Mouse (Mus musculus) limb, embryonic 12.5 days (tissue): ENCODE results near the gene Spata2l. TPM values are rescaled to one million over a fixed set of nuclear protein-coding genes. Genes with fewer than 3 reads are reported as not detected.
"Not testable (repeated sequence)": the region's sequence is repeated elsewhere in the genome, so short reads cannot be mapped to it uniquely, and the experiment has no call there.

Experiments used
- ATAC-seq: fragments of 200-750 bp; cut with Nextera tagmentation; 2 replicates; pipeline ENCODE4 v1.8.0; 2017; ENCODE audit warnings: low read depth, moderate TSS enrichment; ENCODE audit not compliant: insufficient number of reproducible peaks, insufficient read depth, low FRiP score, low TSS enrichment
- H3K27ac ChIP-seq: fragments of 300-500 bp; sonication (generic); 2 replicates; pipeline ENCODE4 v1.5.1; 2016; ENCODE audit warnings: mild to moderate bottlenecking, moderate library complexity
- H3K27me3 ChIP-seq: fragments of 300-500 bp; sonication (generic); 2 replicates; pipeline ENCODE4 v1.6.1; 2016; ENCODE audit warnings: mild to moderate bottlenecking, moderate library complexity
- H3K36me3 ChIP-seq: fragments of 300-500 bp; sonication (generic); 2 replicates; pipeline ENCODE4 v1.6.1; 2016; ENCODE audit warnings: mild to moderate bottlenecking, moderate library complexity
- H3K4me1 ChIP-seq: fragments of 300-500 bp; sonication (generic); replicated peaks from 2 replicates; pipeline ENCODE4 v1.6.1; 2016
- H3K4me2 ChIP-seq: fragments of 300-500 bp; sonication (generic); 2 replicates; pipeline ENCODE4 v1.6.1; 2016; ENCODE audit warnings: mild to moderate bottlenecking, moderate library complexity
- H3K4me3 ChIP-seq: fragments of 300-500 bp; sonication (generic); replicated peaks from 2 replicates; pipeline ENCODE4 v1.5.1; 2016; ENCODE audit warnings: mild to moderate bottlenecking
- H3K9ac ChIP-seq: fragments of 300-500 bp; sonication (generic); replicated peaks from 2 replicates; pipeline ENCODE4 v1.6.1; 2016; ENCODE audit warnings: mild to moderate bottlenecking, moderate library complexity
- H3K9me3 ChIP-seq: fragments of 300-500 bp; sonication (generic); 2 replicates; pipeline ENCODE4 v1.6.1; 2016; ENCODE audit warnings: mild to moderate bottlenecking, moderate library complexity
- WGBS: fragments of 180-500 bp; shearing (Covaris S2); methylation state at CpG from one replicate; pipeline ENCODE4 v1.1.7; 2016; 5-methylcytosine and 5-hydroxymethylcytosine counted together
- polyA plus RNA-seq: library from polyadenylated mRNA; unstranded; fragments of >200 nt; fragmentation: Nextera tagmentation; extraction: Ambion mirVana; gene quantifications from 2 replicates; pipeline ENCODE4 v1.2.1, GENCODE M21; 2016

Gene Spata2l
- polyA plus RNA-seq, 1 experiment from 2014 or later, result 1.6 TPM

GRCm38 (mm10) chr8:123267926-123268656 is 32.1 kb upstream of the Spata2l start:
- WGBS, result 76% methylated on average over 14 of the region's 14 CpGs
- Histone ChIP-seq H3K36me3 (peaks cover 87% of the 10 kb centered on the region), H3K27me3 (no peaks in the 10 kb centered on the region)

GRCm38 (mm10) chr8:123257593-123257992 is 21.6 kb upstream of the Spata2l start:
- H3K4me3 ChIP-seq, ATAC-seq, H3K27me3 ChIP-seq, H3K27ac ChIP-seq, H3K9ac ChIP-seq, H3K4me2 ChIP-seq, H3K9me3 ChIP-seq: not testable (repeated sequence)
- Histone ChIP-seq H3K36me3 (peaks cover 62% of the 10 kb centered on the region), H3K4me1 (peaks cover 21% of the 10 kb centered on the region)
- WGBS, result 86% methylated on average over 8 of the region's 8 CpGs

More at GRCm38 (mm10) chr8:123267926-123268656, 32.1 kb upstream of the Spata2l start:
- Histone ChIP-seq H3K9ac (no peak overlapping the region), H3K4me1 (no peaks in the 10 kb centered on the region), H3K27ac (no peak overlapping the region), H3K4me3 (no peak overlapping the region), H3K4me2 (no peak overlapping the region), H3K9me3 (no peaks in the 10 kb centered on the region)
- no peak for ATAC-seq

- Histone ChIP-seq H3K4me1 (peaks cover 24% of the 10 kb centered on the region), H3K27me3 (no peaks in the 10 kb centered on the region), H3K4me2 (no peak overlapping the region), H3K4me3 (no peak overlapping the region), H3K9ac (no peak overlapping the region), H3K36me3 (peaks cover 58% of the 10 kb centered on the region), H3K9me3 (no peaks in the 10 kb centered on the region), H3K27ac (no peak overlapping the region)
- 87% methylated on average over 3 of the region's 3 CpGs for WGBS
- no peak for ATAC-seq
These were observed 21.1 kb upstream of the Spata2l start for GRCm38 (mm10) chr8:123257114-123257513.

- Histone ChIP-seq H3K36me3 (peaks cover 63% of the 10 kb centered on the region), H3K27me3 (no peaks in the 10 kb centered on the region), H3K4me1 (peaks cover 24% of the 10 kb centered on the region), H3K4me2 (peak overlapping the region; percentile 95), H3K9ac (peak overlapping the region; percentile 95), H3K9me3 (no peaks in the 10 kb centered on the region), H3K4me3 (peak overlapping the region; percentile 96), H3K27ac (no peak overlapping the region)
- 65% methylated on average over 6 of the region's 6 CpGs for WGBS
- ATAC-seq, result no peak
These were observed 19.1 kb upstream of the Spata2l start for GRCm38 (mm10) chr8:123255170-123255569.

DNA sequence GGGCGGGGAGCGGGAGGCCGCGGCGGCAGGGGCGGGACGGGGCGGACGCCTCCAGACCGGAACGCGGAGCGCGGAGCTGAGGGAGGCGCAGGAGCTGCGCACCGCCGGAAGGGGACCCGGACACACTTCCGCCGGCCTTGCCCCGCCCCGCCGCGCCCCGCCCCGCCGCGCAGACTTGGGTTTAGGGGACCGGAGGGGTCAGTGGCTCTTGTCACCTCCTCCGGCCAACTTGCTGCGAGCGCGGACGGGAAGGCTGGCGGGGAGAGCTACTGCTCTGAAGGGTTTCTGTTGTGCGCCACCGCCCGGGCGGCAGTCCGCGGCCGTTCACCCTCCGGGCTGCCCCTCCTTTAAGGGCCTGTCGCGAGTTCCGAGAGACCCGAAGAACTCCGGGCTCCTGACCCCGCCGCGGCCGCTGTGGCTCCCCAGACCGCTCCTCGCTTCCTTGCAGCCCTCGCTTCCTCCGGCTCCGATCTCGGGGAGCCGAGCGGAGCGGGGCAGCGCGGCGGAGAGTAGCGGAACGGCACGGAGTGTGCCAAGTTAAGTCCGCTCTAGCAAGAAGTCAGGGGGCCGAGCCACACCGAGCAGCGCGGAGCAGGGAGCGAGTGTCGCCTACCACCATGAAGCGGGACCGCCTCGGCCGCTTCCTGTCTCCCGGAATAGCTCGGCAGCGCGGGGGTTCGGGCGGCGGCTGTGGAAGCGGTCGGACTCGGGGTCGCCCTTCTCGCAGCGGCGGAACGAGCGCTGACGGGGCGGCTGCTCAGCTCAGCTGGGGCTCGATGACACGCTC is 18.3 kb upstream of the Spata2l start, which contains the start of the genes Zfp276 and Vps9d1:
Gene Zfp276, plus strand, starts transcription at position 97 of the 787 bp plus-strand sequence.
Gene Vps9d1, minus strand, starts transcription at position 250 of the 787 bp plus-strand sequence.
- WGBS, result 1% methylated on average over 79 of the region's 99 CpGs
- Histone ChIP-seq H3K4me1 (peaks cover 24% of the 10 kb centered on the region), H3K4me2 (peak within 1 kb of the TSS; percentile 95), H3K9me3 (no peaks in the 10 kb centered on the region), H3K36me3 (peaks cover 63% of the 10 kb centered on the region), H3K4me3 (peak within 1 kb of the TSS; percentile 96), H3K9ac (peak within 1 kb of the TSS; percentile 95), H3K27me3 (no peaks in the 10 kb centered on the region), H3K27ac (peak within 1 kb of the TSS; percentile 83)
- ATAC-seq, result peak; percentile 91

DNA sequence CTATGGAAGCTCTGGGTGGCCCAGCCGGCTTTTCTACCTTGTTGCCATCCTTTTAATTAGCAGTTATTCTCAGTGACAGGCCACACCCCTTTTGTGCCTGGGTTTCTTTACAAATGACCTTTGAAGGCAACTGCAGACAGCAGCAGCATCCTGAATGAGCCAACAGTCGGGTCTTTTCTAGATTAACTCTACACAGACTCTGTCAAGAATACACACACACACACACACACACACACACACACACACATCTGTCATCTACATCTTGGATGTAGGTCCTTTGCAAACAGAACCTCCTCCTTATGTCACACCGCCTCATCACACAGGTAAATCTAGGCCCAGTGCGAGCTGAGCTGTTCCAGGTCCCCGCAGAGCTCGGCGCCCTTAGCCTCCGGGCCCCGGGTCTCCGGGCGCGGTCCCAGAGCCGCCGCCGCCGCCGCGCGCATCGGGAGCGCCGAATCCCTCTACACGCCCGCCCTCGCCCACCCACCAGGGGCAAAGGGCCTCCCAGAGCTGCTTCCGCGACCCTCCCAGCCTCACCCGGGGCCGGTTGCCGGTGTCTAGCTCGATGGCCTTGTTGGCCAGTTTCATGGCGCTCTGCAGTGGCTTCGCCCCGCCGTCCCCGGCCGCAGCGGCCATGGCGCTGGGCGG is 17.5 kb upstream of the Spata2l start:
- no peaks in the 10 kb centered on the region for H3K27me3 ChIP-seq
- peaks cover 24% of the 10 kb centered on the region for H3K4me1 ChIP-seq
- H3K9ac ChIP-seq, result peak overlapping the region; percentile 95
- peak; percentile 49 for ATAC-seq
- no peaks in the 10 kb centered on the region for H3K9me3 ChIP-seq
- peaks cover 63% of the 10 kb centered on the region for H3K36me3 ChIP-seq
- under 1% methylated on average over 40 of the region's 40 CpGs for WGBS
- peak overlapping the region; percentile 96 for H3K4me3 ChIP-seq
- H3K27ac ChIP-seq, result peak overlapping the region; percentile 83
- H3K4me2 ChIP-seq, result peak overlapping the region; percentile 95

DNA sequence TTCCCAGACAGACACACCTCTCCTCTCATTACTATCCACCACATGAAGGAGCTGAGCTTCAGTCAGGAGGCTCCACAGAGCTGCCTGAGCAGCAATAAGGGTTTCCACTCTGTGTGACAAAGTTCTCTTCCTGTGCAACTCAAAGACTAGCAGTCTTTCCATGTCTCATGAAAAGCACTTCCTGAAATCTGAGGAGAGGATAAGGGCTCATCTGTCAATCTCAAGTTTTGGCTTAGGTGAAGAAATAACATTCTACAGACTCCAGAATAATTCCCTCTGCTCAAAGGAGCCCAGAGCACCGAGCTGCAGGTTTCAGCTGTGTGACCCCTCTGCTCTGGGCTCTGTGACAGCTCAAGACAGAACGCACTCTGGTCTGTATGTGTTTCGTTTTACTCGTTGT is 16.9 kb upstream of the Spata2l start:
- Histone ChIP-seq H3K36me3 (peaks cover 63% of the 10 kb centered on the region), H3K4me2 (peak overlapping the region; percentile 95), H3K27me3 (no peaks in the 10 kb centered on the region), H3K9me3 (no peaks in the 10 kb centered on the region), H3K4me1 (peaks cover 24% of the 10 kb centered on the region), H3K4me3 (peak overlapping the region; percentile 96), H3K27ac (no peak overlapping the region), H3K9ac (peak overlapping the region; percentile 95)
- no peak for ATAC-seq
- 54% methylated on average over 4 of the region's 4 CpGs for WGBS

GRCm38 (mm10) chr8:123250940-123251339 is 14.9 kb upstream of the Spata2l start:
- peaks cover 24% of the 10 kb centered on the region for H3K4me1 ChIP-seq
- H3K36me3 ChIP-seq, result peaks cover 64% of the 10 kb centered on the region
- no peaks in the 10 kb centered on the region for H3K27me3 ChIP-seq
- H3K4me3 ChIP-seq, result no peak overlapping the region
- ATAC-seq, result no peak
- H3K27ac ChIP-seq, result no peak overlapping the region
- WGBS, result 95% methylated on average over 5 of the region's 5 CpGs
- H3K9ac ChIP-seq, result no peak overlapping the region
- H3K9me3 ChIP-seq, result no peaks in the 10 kb centered on the region
- H3K4me2 ChIP-seq, result no peak overlapping the region

DNA sequence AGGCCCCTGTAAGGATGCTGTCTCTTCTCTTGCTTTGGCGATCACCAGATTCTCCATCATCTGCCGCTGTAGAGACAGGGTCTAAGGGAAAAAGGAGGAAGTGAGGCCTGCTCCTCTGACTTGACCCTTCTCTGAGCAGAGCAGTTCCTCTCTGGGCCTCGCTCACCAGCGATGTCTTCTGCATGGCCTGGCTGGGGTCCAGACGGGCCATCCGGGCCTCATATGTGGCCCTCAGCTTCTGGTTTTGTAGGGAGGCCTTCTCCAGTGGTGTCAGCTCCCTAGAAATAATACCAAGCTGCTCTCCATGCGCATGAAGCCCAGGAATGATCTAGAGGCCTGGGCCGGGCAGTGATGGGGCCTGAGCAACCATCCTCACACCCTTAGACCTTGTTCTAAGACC is 12.6 kb upstream of the Spata2l start:
- Histone ChIP-seq H3K9ac (no peak overlapping the region), H3K27me3 (no peaks in the 10 kb centered on the region), H3K4me2 (no peak overlapping the region), H3K36me3 (peaks cover 84% of the 10 kb centered on the region), H3K27ac (no peak overlapping the region), H3K4me1 (peaks cover 12% of the 10 kb centered on the region), H3K4me3 (no peak overlapping the region), H3K9me3 (no peaks in the 10 kb centered on the region)
- no peak for ATAC-seq
- 97% methylated on average over 8 of the region's 8 CpGs for WGBS

DNA sequence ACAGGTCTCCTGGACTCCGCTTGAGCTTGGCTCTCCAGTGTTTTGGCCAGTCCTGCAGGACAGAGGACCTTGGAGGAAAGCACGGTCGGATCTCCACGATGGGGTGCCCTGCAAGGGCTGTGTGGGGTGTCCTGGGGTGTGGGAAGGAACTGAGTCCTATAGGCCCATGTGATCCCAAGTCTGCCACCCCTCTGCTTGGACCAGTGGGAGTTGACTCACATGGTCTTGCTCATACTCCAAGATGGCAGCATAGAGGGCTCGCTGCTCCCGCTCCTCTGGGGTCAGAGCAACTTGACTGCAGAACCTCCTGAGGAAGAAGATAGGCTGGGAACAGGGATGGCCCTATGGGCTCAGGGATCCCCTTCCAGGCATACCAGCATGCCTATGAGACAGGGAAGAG is 11.7 kb upstream of the Spata2l start:
- ATAC-seq, result no peak
- Histone ChIP-seq H3K4me2 (no peak overlapping the region), H3K4me1 (peaks cover 5% of the 10 kb centered on the region), H3K27me3 (no peaks in the 10 kb centered on the region), H3K27ac (no peak overlapping the region), H3K9me3 (no peaks in the 10 kb centered on the region), H3K4me3 (no peak overlapping the region), H3K36me3 (peaks cover 93% of the 10 kb centered on the region), H3K9ac (no peak overlapping the region)
- WGBS, result 96% methylated on average over 6 of the region's 6 CpGs

DNA sequence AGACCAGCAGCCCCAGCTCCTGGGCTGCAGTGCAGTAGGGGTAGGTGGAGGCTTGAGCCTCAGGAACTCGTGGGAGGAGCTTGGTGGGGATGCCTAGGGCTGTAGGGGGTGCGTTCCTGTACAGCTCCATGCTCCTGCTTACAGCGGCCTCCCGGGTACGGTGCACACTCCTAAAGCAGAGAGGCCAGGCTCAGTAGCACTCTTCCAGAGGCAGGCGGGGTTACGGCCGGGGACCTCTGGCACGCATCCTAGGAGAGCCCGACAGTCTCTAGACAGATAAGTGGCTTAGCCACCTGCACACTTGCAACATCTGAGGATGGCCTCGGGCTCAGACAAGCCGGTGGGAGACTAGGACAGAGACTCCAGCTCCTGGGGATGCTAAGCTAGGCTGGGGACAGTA is 9.5 kb upstream of the Spata2l start:
- H3K4me2 ChIP-seq, result no peak overlapping the region
- H3K4me1 ChIP-seq, result no peaks in the 10 kb centered on the region
- 91% methylated on average over 12 of the region's 12 CpGs for WGBS
- H3K27me3 ChIP-seq, result no peaks in the 10 kb centered on the region
- no peak overlapping the region for H3K9ac ChIP-seq
- H3K9me3 ChIP-seq, result no peaks in the 10 kb centered on the region
- no peak overlapping the region for H3K4me3 ChIP-seq
- H3K36me3 ChIP-seq, result peaks cover 94% of the 10 kb centered on the region
- ATAC-seq, result no peak
- no peak overlapping the region for H3K27ac ChIP-seq
